8 mouse cellular contexts compared by ENCODE assay signal in genomic region chr8:95832603-95833434, GRCm38 (mm10). TPM values are rescaled to one million over a fixed set of nuclear protein-coding genes. Genes with fewer than 3 reads are reported as not detected.
DNase-seq lines count a peak whose midpoint lies in the region; ATAC-seq lines count a peak whose summit lies in the region.

No protein-coding gene starts in this region.

- H3K4me1 ChIP-seq in forebrain, embryonic 11.5 days (replicated peaks; ENCODE audit: control insufficient read depth, insufficient read depth, low read length), result peaks cover 5% of the 10 kb centered on the region; the same call in 1 of the 2 replicates
- H3K4me1 ChIP-seq in heart, embryonic 16.5 days (ENCODE audit: control insufficient read depth, insufficient read depth, low read length), result peaks cover 11% of the 10 kb centered on the region
- peaks cover 29% of the 10 kb centered on the region for H3K4me1 ChIP-seq in liver, embryonic 13.5 days (replicated peaks)
- H3K4me1 ChIP-seq in stomach, embryonic 16.5 days (ENCODE audit: control insufficient read depth, insufficient read depth, low read length), result peaks cover 6% of the 10 kb centered on the region; the same call in 1 of the 2 replicates

- peak; percentile 81 to 85 for DNase-seq in CD8-positive naive resting alpha-beta T cell, adult 2 months (ENCODE audit: low read depth in 2 of 2, low spot score in 2 of 2)
- peak; percentile 83 for DNase-seq in c-Kit-positive CD71-positive TER-119-negative erythroid progenitor cells, embryonic 14.5 days (ENCODE audit: low read depth)
- peak; percentile 91 for DNase-seq in forebrain, embryonic 11.5 days (ENCODE audit: low spot score)
- DNase-seq in kidney, postnatal 25 days, result peak; percentile 79 to 84
- peak; percentile 76 for DNase-seq in liver, embryonic 13.5 days
- peak; percentile 90 for DNase-seq in neural tube, embryonic 10.5 days (ENCODE audit: extremely low spot score, low spot score)

- no peaks in the 10 kb centered on the region for H3K27me3 ChIP-seq in forebrain, embryonic 11.5 days (ENCODE audit: control insufficient read depth, insufficient read depth, low read length)
- no peaks in the 10 kb centered on the region for H3K27me3 ChIP-seq in heart, embryonic 16.5 days (ENCODE audit: control insufficient read depth, insufficient read depth, low read length)
- no peaks in the 10 kb centered on the region for H3K27me3 ChIP-seq in liver, embryonic 13.5 days
- no peaks in the 10 kb centered on the region for H3K27me3 ChIP-seq in stomach, embryonic 16.5 days (ENCODE audit: control insufficient read depth, insufficient read depth, low read length)

- H3K36me3 ChIP-seq in forebrain, embryonic 11.5 days (ENCODE audit: control insufficient read depth, insufficient read depth, low read length), result no peaks in the 10 kb centered on the region
- H3K36me3 ChIP-seq in heart, embryonic 16.5 days (ENCODE audit: control insufficient read depth, insufficient read depth), result no peaks in the 10 kb centered on the region
- no peaks in the 10 kb centered on the region for H3K36me3 ChIP-seq in liver, embryonic 13.5 days
- no peaks in the 10 kb centered on the region for H3K36me3 ChIP-seq in stomach, embryonic 16.5 days (ENCODE audit: control insufficient read depth, insufficient read depth, low read length)

- no peaks in the 10 kb centered on the region for H3K9me3 ChIP-seq in forebrain, embryonic 11.5 days (ENCODE audit: control insufficient read depth, low read length)
- H3K9me3 ChIP-seq in heart, embryonic 16.5 days (replicated peaks; ENCODE audit: control insufficient read depth, low read length), result no peaks in the 10 kb centered on the region
- H3K9me3 ChIP-seq in liver, embryonic 13.5 days (replicated peaks), result no peaks in the 10 kb centered on the region
- H3K9me3 ChIP-seq in stomach, embryonic 16.5 days (replicated peaks; ENCODE audit: control insufficient read depth, low read length), result no peaks in the 10 kb centered on the region

- H3K27ac ChIP-seq in forebrain, embryonic 11.5 days (ENCODE audit: low read depth, low read length), result no peak overlapping the region
- H3K27ac ChIP-seq in heart, embryonic 16.5 days (ENCODE audit: low read length), result peak overlapping the region; percentile 28; the same call in 1 of the 2 replicates
- peak overlapping the region; percentile 80 for H3K27ac ChIP-seq in liver, embryonic 13.5 days
- peak overlapping the region; percentile 38; the same call in 1 of the 2 replicates for H3K27ac ChIP-seq in stomach, embryonic 16.5 days (ENCODE audit: low read length)

- ATAC-seq in forebrain, embryonic 11.5 days (replicated peaks; ENCODE audit: low FRiP score), result peak; percentile 81
- peak; percentile 71 for ATAC-seq in heart, embryonic 16.5 days (replicated peaks; ENCODE audit: extremely low read depth, insufficient read depth, low FRiP score)
- ATAC-seq in liver, embryonic 13.5 days (ENCODE audit: low read depth), result peak; percentile 53
- ATAC-seq in stomach, embryonic 16.5 days (ENCODE audit: insufficient read depth, low FRiP score), result 0 out of 2 replicates have a peak, but pooled peaks have one; percentile 8

- H3K4me3 ChIP-seq in forebrain, embryonic 11.5 days (ENCODE audit: low read depth, low read length), result peak overlapping the region; percentile 16; the same call in 1 of the 2 replicates
- peak overlapping the region; percentile 41 for H3K4me3 ChIP-seq in heart, embryonic 16.5 days (ENCODE audit: low read length)
- peak overlapping the region; percentile 43 for H3K4me3 ChIP-seq in liver, embryonic 13.5 days (replicated peaks)
- H3K4me3 ChIP-seq in stomach, embryonic 16.5 days (replicated peaks; ENCODE audit: low read length), result peak overlapping the region; percentile 38

- peak overlapping the region; percentile 49 for H3K4me2 ChIP-seq in forebrain, embryonic 11.5 days (ENCODE audit: low read depth, low read length, severe bottlenecking)
- H3K4me2 ChIP-seq in heart, embryonic 16.5 days (ENCODE audit: low read depth, low read length), result peak overlapping the region; percentile 72
- peak overlapping the region; percentile 69 for H3K4me2 ChIP-seq in liver, embryonic 13.5 days
- H3K4me2 ChIP-seq in stomach, embryonic 16.5 days (ENCODE audit: low read depth, low read length), result peak overlapping the region; percentile 61

- 17% methylated on average over 16 of the region's 16 CpGs for WGBS in forebrain, embryonic 11.5 days
- 12% methylated on average over 16 of the region's 16 CpGs for WGBS in heart, embryonic 16.5 days
- 13% methylated on average over 16 of the region's 16 CpGs for WGBS in liver, embryonic 13.5 days (ENCODE audit: insufficient replicate concordance)
- WGBS in stomach, embryonic 16.5 days, result 15% methylated on average over 16 of the region's 16 CpGs

- peak overlapping the region; percentile 43 for H3K9ac ChIP-seq in forebrain, embryonic 11.5 days (ENCODE audit: low read length)
- peak overlapping the region; percentile 37 for H3K9ac ChIP-seq in heart, embryonic 16.5 days (ENCODE audit: low read length)
- peak overlapping the region; percentile 61 for H3K9ac ChIP-seq in liver, embryonic 13.5 days
- peak overlapping the region; percentile 54 for H3K9ac ChIP-seq in stomach, embryonic 16.5 days (ENCODE audit: low read length)

RNA-seq across cellular contexts. Expression of gene Sap18b, which starts 7.7 kb away (rescaled TPM):
- 327 and 379 TPM in 2 replicates for polyA plus RNA-seq in forebrain, embryonic 11.5 days (2014; fragmentation: Nextera tagmentation; extraction: Ambion mirVana)
- polyA plus RNA-seq in heart, embryonic 16.5 days (2015; fragmentation: Nextera tagmentation; extraction: Ambion mirVana), result 228 and 285 TPM in 2 replicates
- 295 and 356 TPM in 2 replicates for polyA plus RNA-seq in liver, embryonic 13.5 days (2015; fragmentation: Nextera tagmentation; extraction: Ambion mirVana)
- 327 and 366 TPM in 2 replicates for polyA plus RNA-seq in stomach, embryonic 16.5 days (2015; fragmentation: Nextera tagmentation; extraction: Ambion mirVana)

RNA-seq across cellular contexts. Expression of gene Slc38a7, which starts 20.5 kb away (rescaled TPM):
- polyA plus RNA-seq in forebrain, embryonic 11.5 days (2014; fragmentation: Nextera tagmentation; extraction: Ambion mirVana), result 19.6 and 20.3 TPM in 2 replicates
- 11.4 and 11.7 TPM in 2 replicates for polyA plus RNA-seq in heart, embryonic 16.5 days (2015; fragmentation: Nextera tagmentation; extraction: Ambion mirVana)
- 7.1 and 9.1 TPM in 2 replicates for polyA plus RNA-seq in liver, embryonic 13.5 days (2015; fragmentation: Nextera tagmentation; extraction: Ambion mirVana)
- polyA plus RNA-seq in stomach, embryonic 16.5 days (2015; fragmentation: Nextera tagmentation; extraction: Ambion mirVana), result 13.7 and 14.5 TPM in 2 replicates

RNA-seq across cellular contexts. Expression of gene Cnot1, which starts 25.6 kb away (rescaled TPM):
- 133 and 136 TPM in 2 replicates for polyA plus RNA-seq in forebrain, embryonic 11.5 days (2014; fragmentation: Nextera tagmentation; extraction: Ambion mirVana)
- 49.2 and 51.2 TPM in 2 replicates for polyA plus RNA-seq in heart, embryonic 16.5 days (2015; fragmentation: Nextera tagmentation; extraction: Ambion mirVana)
- polyA plus RNA-seq in liver, embryonic 13.5 days (2015; fragmentation: Nextera tagmentation; extraction: Ambion mirVana), result 24.5 and 30.6 TPM in 2 replicates
- 66.0 and 70.4 TPM in 2 replicates for polyA plus RNA-seq in stomach, embryonic 16.5 days (2015; fragmentation: Nextera tagmentation; extraction: Ambion mirVana)

RNA-seq across cellular contexts. Expression of gene Got2, which starts 55.5 kb away (rescaled TPM):
- 88.1 and 105 TPM in 2 replicates for polyA plus RNA-seq in forebrain, embryonic 11.5 days (2014; fragmentation: Nextera tagmentation; extraction: Ambion mirVana)
- polyA plus RNA-seq in heart, embryonic 16.5 days (2015; fragmentation: Nextera tagmentation; extraction: Ambion mirVana), result 478 and 487 TPM in 2 replicates
- 199 and 242 TPM in 2 replicates for polyA plus RNA-seq in liver, embryonic 13.5 days (2015; fragmentation: Nextera tagmentation; extraction: Ambion mirVana)
- 186 and 188 TPM in 2 replicates for polyA plus RNA-seq in stomach, embryonic 16.5 days (2015; fragmentation: Nextera tagmentation; extraction: Ambion mirVana)

Comparison
In these comparisons a context has a peak if more than half of its experiments do, and no peak if none do; other contexts are left out.
1. ATAC-seq: peak in every context shown above with its lines; median percentile 81 in forebrain, embryonic 11.5 days; 71 in heart, embryonic 16.5 days; 53 in liver, embryonic 13.5 days; 8 in stomach, embryonic 16.5 days.